Mouse (Mus musculus): ENCODE measurements at regions not wholly inside any gene's neighbourhood (a gene's known extent, or its start where the extent isn't known, plus 50 kb on each side); places are given as distances from the start of the nearest gene placed in this dataset.

DNA sequence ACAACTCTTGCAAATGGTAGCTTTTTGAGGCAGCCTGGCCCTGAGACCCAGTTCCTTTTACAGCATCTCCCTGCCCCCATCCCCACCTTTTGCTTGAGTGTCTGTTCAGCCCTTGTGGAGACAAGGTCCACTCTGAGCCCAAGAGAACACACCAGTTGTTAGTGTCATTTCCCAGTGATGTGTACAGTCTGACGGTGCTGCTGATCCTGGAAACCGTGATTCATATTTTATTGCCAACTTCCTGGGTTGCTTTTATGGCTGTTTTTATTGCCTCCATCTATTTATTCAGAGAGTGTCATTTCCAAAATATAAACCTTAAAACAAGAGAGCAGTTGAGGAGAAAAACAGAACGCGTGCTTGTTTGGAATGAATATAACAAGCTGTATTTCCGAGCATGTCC, 309.6 kb upstream of the Isl1 start:
- no peak for DNase-seq (ENCODE audit: low spot score in 2 of 2)

DNA sequence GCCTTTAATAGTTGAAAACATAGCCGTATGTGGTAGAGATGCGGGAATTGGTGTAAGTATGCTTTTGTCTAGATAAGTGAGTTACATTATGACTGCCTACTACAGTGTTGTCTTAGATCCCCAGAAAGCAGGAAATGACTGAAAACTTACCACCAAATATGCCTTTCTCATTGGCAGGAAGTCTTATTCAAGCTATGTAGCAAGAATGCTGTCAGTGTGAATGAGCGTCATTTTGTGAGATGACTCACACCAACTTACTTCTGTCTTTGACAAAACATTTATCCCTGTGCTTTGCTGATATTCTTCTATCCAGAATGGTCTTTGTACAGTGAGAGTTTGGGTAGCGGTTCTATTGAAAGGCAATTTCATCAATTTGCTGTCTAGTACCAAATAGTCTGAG, 286.9 kb upstream of the Isl1 start:
- no peak for DNase-seq (ENCODE audit: low spot score in 2 of 2)

DNA sequence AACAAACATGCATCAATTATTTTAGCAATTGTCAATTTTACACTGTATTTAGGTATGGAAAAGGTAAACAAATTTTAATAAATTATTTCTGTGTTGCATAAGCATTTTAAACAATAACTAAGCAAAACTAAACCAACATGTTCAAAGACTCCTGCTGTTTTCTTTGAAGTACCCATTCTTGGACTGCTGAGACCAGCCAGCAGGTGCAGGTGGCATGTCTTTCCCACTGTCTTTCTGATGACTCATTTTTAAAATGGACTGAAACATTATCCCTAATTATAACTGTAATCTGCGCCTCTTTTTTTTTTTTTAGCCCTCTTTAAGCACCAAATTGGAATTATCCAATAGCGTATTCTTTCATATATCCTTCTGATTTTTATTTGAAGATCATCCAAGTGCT, 286.0 kb upstream of the Isl1 start:
- DNase-seq (ENCODE audit: low spot score in 2 of 2): no peak

DNA sequence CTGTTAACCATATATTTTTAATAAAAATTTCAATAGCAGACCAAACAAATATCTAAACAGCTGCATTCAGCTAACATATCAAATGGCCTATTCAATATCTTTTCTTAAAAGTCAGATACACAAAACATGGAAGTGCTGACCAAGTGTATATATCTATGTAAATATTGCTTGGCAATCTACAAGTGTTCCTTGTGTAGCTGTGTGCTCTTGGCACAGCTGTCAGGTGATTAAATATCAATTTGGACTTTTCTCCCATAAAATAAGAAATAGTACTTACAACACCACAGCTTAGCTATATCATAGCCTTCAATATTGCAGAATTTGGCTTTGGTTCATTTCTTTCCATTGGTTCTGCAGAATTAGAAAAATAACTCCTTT, 266.5 kb upstream of the Isl1 start:
- DNase-seq (ENCODE audit: low spot score in 2 of 2): no peak

- no peak for DNase-seq (ENCODE audit: low spot score in 2 of 2)
Measured at GRCm38 (mm10) chr13:116575274-116575957, 265.9 kb upstream of the Isl1 start.

GRCm38 (mm10) chr13:116555053-116555452, 245.6 kb upstream of the Isl1 start:
- no peak for DNase-seq (ENCODE audit: low spot score in 2 of 2)

- no peak for DNase-seq (ENCODE audit: low spot score in 2 of 2)
Measured at GRCm38 (mm10) chr13:116535211-116535610, 225.7 kb upstream of the Isl1 start.

GRCm38 (mm10) chr13:116533163-116533562, 223.7 kb upstream of the Isl1 start:
- no peak for DNase-seq (ENCODE audit: low spot score in 2 of 2)

DNA sequence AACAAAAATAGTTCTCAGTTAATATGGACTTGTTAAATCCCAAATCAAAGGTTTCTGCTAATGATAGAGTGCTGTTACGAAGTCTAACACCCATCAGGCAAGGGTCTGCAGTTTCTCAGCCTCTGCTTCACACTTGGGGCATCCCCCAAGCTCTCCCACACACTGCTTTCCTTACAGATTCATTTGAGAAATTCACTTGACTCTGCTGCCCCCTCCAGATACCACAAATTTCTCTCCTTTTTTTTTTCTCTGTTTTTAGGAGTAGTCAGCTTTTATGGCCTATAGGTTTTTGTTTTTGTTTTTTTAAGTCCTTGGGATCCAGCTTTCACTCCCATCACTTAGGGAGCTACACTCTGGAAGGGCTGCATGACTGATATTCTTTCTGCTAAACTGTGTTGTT, 218.8 kb upstream of the Isl1 start:
- no peak for DNase-seq (ENCODE audit: low spot score in 2 of 2)

DNA sequence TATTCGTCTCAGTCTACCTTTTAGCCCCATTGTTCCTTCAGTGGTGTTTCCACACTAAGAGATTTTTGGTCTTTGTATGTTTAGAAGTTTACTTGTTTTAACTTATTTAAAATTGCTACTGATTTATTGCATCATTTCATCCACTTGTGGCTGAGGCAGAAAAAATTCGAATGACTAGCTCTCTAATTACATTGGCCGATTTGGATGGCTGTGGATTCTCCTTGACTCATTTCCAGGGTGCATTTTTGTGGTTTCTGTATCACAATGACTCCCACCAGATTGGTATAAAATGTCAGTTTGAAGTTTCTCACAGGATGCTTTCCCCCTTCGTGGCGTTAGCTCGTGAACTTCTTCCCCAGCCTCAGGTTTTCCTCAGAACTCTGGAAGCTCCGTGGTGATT, 217.5 kb upstream of the Isl1 start:
- DNase-seq (ENCODE audit: low spot score in 2 of 2): no peak

DNA sequence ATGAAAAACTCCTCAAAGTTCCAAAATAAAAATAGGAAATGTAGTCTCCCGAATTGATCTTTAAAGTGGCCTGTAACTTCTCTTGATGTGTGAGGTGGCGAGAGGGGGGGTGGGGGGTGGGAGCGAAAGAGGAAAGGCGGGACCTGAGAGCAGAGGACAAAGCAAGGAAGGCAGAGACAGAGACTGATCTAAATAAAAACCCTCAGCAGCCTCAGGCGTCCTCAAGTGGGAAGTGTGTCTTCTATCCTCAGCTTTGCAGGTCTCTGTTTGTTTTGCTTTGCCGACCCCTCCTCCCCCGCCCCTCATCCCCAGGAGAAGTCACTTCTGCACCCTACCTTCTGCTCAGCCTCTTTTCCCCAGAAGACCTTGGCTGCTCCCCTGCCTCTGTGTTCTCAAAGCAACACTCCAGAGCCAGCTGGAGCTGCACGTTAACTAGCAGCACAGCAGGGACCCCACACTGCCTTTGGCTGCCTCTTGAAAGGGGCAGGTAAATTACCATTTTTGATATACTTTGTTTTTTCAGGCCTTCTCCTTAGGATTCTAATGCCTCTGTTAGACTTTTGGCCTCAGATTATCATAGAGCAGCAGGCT, 214.3 kb upstream of the Isl1 start:
- no peak for DNase-seq (ENCODE audit: low spot score in 2 of 2)

- peak in 1 of 2 experiments; percentile 15 for DNase-seq (ENCODE audit: low spot score in 2 of 2)
Measured at GRCm38 (mm10) chr13:116514640-116515311, 205.3 kb upstream of the Isl1 start.

DNA sequence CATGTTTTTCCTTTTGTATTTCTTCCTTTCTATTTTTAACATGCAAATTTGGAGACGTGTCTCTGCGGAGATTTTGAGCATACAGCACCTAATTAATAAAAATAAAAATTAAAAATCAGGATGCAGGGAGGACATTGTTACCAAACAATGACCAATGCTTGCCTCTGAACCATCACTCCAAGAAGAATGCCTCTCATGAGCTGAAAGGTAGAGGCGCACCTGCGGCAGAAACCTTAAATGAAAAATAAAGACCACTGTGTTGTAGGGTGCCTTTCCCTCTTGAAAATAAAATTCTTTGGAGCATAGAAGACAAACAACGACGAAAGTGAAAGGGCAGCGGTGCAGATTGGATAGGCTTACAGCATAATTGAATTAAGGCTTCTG, 204.8 kb upstream of the Isl1 start:
- DNase-seq (ENCODE audit: low spot score in 2 of 2): no peak

- no peak for DNase-seq (ENCODE audit: low spot score in 2 of 2)
Measured at GRCm38 (mm10) chr13:116512398-116512797, 202.9 kb upstream of the Isl1 start.

- DNase-seq (ENCODE audit: low spot score in 2 of 2): no peak
Measured at GRCm38 (mm10) chr13:116508213-116508811, 198.8 kb upstream of the Isl1 start.

- no peak for DNase-seq (ENCODE audit: low spot score in 2 of 2)
Measured at GRCm38 (mm10) chr13:116497659-116498414, 188.3 kb upstream of the Isl1 start.

DNA sequence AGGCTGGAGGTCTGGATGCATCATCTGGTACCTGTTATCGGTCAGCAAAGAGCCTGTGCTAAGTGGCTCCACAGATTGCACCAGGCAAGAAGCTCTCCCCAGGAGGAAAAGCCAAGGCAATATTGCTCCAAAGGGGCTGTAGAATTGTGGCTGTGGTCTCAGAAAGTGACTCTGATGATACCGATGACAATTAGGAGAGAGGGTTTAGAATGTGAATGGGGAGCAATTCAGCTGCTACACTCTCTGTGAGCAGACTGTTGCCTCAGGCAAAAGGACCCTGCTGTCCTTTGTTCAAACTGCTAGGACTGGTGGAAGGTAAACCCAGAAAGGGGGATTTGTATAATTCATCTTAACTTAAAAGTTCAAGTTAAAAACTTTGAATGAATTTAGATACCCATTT, 186.2 kb upstream of the Isl1 start:
- no peak for DNase-seq (ENCODE audit: low spot score in 2 of 2)

- no peak for DNase-seq (ENCODE audit: low spot score in 2 of 2)
Measured at GRCm38 (mm10) chr13:116489420-116489819, 179.9 kb upstream of the Isl1 start.

- no peak for DNase-seq (ENCODE audit: low spot score in 2 of 2)
Measured at GRCm38 (mm10) chr13:116474611-116475010, 165.1 kb upstream of the Isl1 start.

DNA sequence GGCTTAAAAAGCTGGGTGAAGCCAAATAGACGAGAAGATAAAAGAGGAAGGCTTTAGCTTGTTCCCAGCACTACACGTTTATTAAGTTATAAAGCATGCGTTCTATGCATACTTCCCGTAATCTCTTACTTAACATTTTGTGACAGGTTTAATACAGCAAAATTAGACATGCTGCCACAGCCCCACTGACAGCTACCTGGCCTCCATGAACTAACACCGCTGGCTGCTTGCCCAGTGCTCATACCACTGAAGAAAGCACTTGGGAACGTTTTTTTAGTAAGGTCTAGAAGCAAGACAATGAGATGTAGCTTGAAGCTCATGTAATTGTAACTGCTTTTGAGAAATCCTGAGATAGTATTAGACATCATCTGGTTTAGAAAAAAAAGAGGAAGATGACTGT, 152.3 kb upstream of the Isl1 start:
- no peak for DNase-seq (ENCODE audit: low spot score in 2 of 2)

- peak; percentile 12 to 25 for DNase-seq (ENCODE audit: low spot score in 2 of 2)
Measured at GRCm38 (mm10) chr13:116443165-116443955, 133.9 kb upstream of the Isl1 start.
